Mouse (Mus musculus) stomach, embryonic 14.5 days (tissue): ENCODE results near the gene Gna12. TPM values are rescaled to one million over a fixed set of nuclear protein-coding genes. Genes with fewer than 3 reads are reported as not detected.

ENCODE experiments used
- ATAC-seq: fragments of 200-750 bp; cut with Nextera tagmentation; 2 replicates; pipeline ENCODE4 v1.8.0; 2017; ENCODE audit warnings: low read depth, moderate TSS enrichment; ENCODE audit not compliant: insufficient number of reproducible peaks, insufficient read depth, low FRiP score
- H3K27ac ChIP-seq: fragments of 300-500 bp; sonication (generic); 2 replicates; pipeline ENCODE4 v1.5.1; 2014; ENCODE audit warnings: mild to moderate bottlenecking, low read length, moderate library complexity, mixed read lengths
- H3K27me3 ChIP-seq: fragments of 300-500 bp; sonication (generic); 2 replicates; pipeline ENCODE4 v1.6.1; 2014; ENCODE audit warnings: low read length, control low read depth, mixed read lengths; ENCODE audit not compliant: control insufficient read depth, insufficient read depth
- H3K36me3 ChIP-seq: fragments of 300-500 bp; sonication (generic); 2 replicates; pipeline ENCODE4 v1.6.1; 2014; ENCODE audit warnings: mild to moderate bottlenecking, control low read depth, low read length, moderate library complexity, mixed read lengths; ENCODE audit not compliant: control insufficient read depth, insufficient read depth
- H3K4me1 ChIP-seq: fragments of 300-500 bp; sonication (generic); 2 replicates; pipeline ENCODE4 v1.6.1; 2014; ENCODE audit warnings: low read length, control low read depth, mixed read lengths; ENCODE audit not compliant: control insufficient read depth, insufficient read depth
- H3K4me2 ChIP-seq: fragments of 300-500 bp; sonication (generic); replicated peaks from 2 replicates; pipeline ENCODE4 v1.6.1; 2014; ENCODE audit warnings: low read depth, low read length, control low read depth
- H3K4me3 ChIP-seq: fragments of 300-500 bp; sonication (generic); 2 replicates; pipeline ENCODE4 v1.5.1; 2014; ENCODE audit warnings: low read depth, low read length, control low read depth
- H3K9ac ChIP-seq: fragments of 300-500 bp; sonication (generic); replicated peaks from 2 replicates; pipeline ENCODE4 v1.6.1; 2014; ENCODE audit warnings: low read depth, mild to moderate bottlenecking, control low read depth, low read length, moderate library complexity, mixed read lengths
- H3K9me3 ChIP-seq: fragments of 300-500 bp; sonication (generic); 2 replicates; pipeline ENCODE4 v1.6.1; 2016; ENCODE audit warnings: low read depth, low read length, control low read depth; ENCODE audit not compliant: control insufficient read depth
- WGBS: fragments of 180-500 bp; shearing (Covaris S2); extraction: QIAGEN DNeasy Blood & Tissue Kit; methylation state at CpG from one replicate; pipeline ENCODE4 v1.1.7; 2014; 5-methylcytosine and 5-hydroxymethylcytosine counted together
- polyA plus RNA-seq: library from polyadenylated mRNA; unstranded; fragments of >200 nt; fragmentation: Nextera tagmentation; extraction: Ambion mirVana; gene quantifications from 2 replicates; pipeline ENCODE4 v1.2.1, GENCODE M21; 2014

The Gna12 gene
- polyA plus RNA-seq = 16.2 and 17.2 TPM in 2 replicates

DNA sequence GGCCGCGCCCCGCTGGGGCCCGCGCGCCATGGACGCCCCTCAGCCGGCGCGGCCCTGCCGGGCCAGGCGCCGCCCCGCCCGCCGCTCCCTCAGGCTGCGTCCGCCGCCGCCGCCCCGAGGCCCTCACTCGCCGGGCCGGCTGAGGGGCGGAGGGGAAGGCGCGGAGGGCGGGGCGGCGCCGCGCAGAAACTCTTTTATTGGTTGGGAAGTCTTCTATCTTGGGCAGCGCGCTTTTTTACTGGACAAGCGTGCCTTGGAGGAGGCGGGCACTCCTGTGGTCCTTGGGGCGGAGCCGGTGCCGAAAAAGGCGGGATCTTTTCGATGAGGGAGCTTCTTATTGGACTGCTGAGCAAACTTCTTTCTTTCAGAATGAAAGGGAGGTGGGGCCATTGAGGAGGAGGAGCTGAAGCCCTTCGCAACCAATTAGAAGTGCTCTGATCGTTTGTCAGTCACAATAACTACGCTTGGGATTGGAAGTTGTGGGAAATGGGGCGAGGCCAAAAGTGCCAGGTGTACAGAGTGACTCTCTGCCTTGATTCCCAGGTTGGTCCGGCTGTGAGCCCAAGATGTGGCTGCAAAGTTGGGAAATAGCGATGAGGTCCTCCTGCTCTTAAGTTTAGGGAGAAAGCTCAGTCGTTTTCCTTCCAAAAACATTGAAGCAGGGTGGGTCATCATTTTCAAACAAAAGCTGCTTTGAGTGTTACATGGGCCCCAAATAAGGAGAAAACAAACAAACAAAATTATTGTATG, at the start of gene Gna12:
Gene Gna12, minus strand, starts transcription at position 118 of the 750 bp plus-strand sequence.
- H3K4me3 ChIP-seq = peak within 1 kb of the TSS; percentile 79
- peak within 1 kb of the TSS; percentile 52; the same call in 1 of the 2 replicates for H3K27ac ChIP-seq
- H3K9me3 ChIP-seq = no peaks in the 10 kb centered on the region
- H3K9ac ChIP-seq = peak within 1 kb of the TSS; percentile 82
- ATAC-seq = peak; percentile 96
- WGBS = under 1% methylated on average over 49 of the region's 49 CpGs
- H3K4me1 ChIP-seq = peaks cover 12% of the 10 kb centered on the region
- H3K36me3 ChIP-seq = no peaks in the 10 kb centered on the region
- no peaks in the 10 kb centered on the region for H3K27me3 ChIP-seq
- H3K4me2 ChIP-seq = peak within 1 kb of the TSS; percentile 84

DNA sequence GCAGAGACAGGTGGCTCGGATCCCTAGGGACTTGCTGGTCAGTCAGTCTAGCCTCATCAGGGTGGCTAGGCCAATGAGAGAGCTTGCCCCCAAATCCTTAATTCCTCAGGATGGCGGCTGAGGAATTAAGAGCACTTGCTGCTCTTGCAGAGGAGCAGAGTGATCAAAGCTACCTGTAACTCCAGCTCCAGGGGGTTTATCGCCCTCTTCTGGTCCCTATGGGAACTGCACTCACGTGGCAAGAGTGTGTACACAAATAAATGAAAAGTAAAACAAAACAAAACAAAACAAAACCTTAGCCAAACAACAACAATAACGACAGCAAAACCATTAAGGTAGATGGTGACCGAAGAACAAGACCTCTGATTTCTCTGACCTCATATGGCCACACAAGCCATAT, 48.4 kb upstream of the Gna12 start:
- Histone ChIP-seq H3K36me3 (no peaks in the 10 kb centered on the region), H3K4me3 (no peak overlapping the region), H3K4me2 (no peak overlapping the region), H3K4me1 (peaks cover 5% of the 10 kb centered on the region; the same call in 1 of the 2 replicates), H3K27ac (no peak overlapping the region), H3K27me3 (no peaks in the 10 kb centered on the region), H3K9me3 (no peaks in the 10 kb centered on the region), H3K9ac (no peak overlapping the region)
- ATAC-seq = no peak
- WGBS = 67% methylated on average over 6 of the region's 6 CpGs

DNA sequence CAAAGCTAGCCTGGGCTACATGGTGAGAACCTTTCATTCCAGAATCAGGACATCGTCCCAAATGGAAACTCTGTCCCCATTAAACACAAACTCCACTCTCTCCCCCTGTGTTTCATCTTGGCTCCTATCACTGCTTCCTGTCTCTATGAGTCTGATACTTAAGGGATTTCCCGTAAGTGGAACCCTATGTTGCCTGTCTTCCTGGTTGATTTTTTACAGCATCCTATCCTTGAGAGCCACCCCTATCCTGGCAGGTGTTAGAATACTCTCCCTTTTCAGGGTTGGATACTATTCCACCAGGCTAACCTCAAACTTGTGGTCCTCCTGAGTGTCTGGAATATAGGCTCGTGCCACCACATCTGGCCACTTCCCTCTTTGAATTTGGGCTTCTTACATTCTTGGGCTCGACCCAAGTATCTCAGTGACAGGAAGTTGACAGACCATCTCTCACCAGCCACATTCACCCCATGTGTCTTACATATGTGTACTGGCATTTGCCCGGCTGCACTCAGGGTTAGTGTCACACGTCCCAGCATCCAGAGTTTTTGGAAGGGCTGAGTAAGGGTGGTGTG, 43.6 kb upstream of the Gna12 start:
- 73% methylated on average over 6 of the region's 6 CpGs for WGBS
- Histone ChIP-seq H3K36me3 (no peaks in the 10 kb centered on the region), H3K4me2 (peak overlapping the region; percentile 22), H3K27me3 (no peaks in the 10 kb centered on the region), H3K4me1 (peaks cover 35% of the 10 kb centered on the region), H3K9ac (no peak overlapping the region), H3K27ac (peak overlapping the region; percentile 84), H3K4me3 (no peak overlapping the region), H3K9me3 (no peaks in the 10 kb centered on the region)
- no peak for ATAC-seq

DNA sequence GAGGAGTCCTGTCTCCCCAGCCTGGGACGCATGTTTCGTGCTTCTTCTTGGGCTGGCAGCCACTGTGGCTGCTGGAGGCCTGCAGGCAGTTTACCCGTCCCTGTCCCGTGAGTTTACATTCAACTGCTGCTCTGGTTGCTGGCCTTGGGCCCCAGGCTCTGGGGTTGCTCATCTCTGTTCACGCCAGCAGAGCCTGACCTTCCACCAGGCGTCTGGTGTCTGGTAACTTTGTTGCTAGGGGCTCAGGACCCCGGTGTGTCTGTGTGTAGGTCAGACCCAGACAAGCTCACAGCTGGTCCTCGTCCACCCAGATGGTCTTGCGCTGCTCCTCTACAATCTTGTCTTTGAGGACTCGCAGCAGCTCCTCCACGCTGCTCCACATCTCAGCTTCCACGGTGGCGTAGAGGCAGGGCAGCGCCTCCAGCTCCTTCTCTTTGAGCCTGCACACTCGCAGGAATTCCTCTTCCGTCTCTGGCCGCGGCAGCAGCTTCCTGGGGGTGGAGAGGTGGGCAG, 42.9 kb upstream of the Gna12 start:
- H3K27me3 ChIP-seq = no peaks in the 10 kb centered on the region
- no peaks in the 10 kb centered on the region for H3K9me3 ChIP-seq
- peak overlapping the region; percentile 22 for H3K4me2 ChIP-seq
- ATAC-seq = peak; percentile 62; the same call in 1 of the 2 replicates
- H3K27ac ChIP-seq = peak overlapping the region; percentile 84
- no peak overlapping the region for H3K9ac ChIP-seq
- WGBS = 5% methylated on average over 18 of the region's 18 CpGs
- H3K4me3 ChIP-seq = no peak overlapping the region
- peaks cover 35% of the 10 kb centered on the region for H3K4me1 ChIP-seq
- H3K36me3 ChIP-seq = no peaks in the 10 kb centered on the region

DNA sequence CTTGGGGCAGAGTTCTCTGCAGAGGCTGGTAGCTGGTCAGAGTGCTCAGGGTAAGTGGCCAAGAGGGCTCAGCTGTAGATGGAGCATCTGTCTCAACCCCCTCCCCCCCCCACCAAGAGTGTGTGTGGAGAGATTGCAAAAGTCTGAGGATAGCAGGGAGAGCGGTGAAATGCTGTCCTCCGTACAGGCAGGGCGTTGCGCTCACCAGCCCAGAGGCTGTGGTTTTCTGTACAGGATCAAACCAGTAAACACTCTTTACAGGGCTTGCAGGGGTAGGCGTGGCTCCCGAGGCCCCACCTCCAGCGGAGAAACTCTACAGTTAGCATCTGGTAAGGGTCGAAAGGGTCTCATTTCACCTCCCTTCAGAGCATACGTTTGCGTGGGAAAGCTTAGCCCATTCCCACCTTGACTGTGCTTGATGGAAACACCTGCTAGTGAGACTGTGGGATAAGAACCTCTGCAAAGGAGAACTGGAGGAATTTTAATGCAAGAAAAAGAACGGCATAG, 42.4 kb upstream of the Gna12 start:
- Histone ChIP-seq H3K9ac (no peak overlapping the region), H3K27ac (peak overlapping the region; percentile 84), H3K27me3 (no peaks in the 10 kb centered on the region), H3K4me1 (peaks cover 35% of the 10 kb centered on the region), H3K36me3 (no peaks in the 10 kb centered on the region), H3K9me3 (no peaks in the 10 kb centered on the region), H3K4me3 (no peak overlapping the region), H3K4me2 (peak overlapping the region; percentile 22)
- 10% methylated on average over 11 of the region's 11 CpGs for WGBS
- peak; percentile 66 for ATAC-seq

DNA sequence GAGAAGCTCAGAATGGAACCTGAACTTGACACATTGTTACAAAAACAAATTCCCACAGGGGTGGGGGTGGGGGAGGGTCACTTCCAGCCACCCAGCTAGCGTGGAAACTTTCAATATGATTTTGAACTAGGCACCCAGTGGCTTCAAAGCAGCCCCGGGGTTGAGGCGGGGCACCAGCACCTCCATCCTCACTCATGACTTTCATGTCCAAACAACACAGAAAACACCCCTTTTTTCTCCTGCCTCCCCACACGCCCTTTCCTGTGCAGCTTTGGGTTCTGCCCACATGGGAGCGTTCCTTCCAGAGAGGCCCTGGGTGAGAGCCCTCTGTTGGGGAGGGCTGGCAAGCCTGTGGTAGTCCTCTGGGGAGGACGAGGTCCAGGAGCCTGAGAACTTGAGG, 41.0 kb upstream of the Gna12 start:
- Histone ChIP-seq H3K36me3 (no peaks in the 10 kb centered on the region), H3K4me2 (no peak overlapping the region), H3K4me3 (no peak overlapping the region), H3K9ac (no peak overlapping the region), H3K27ac (no peak overlapping the region), H3K4me1 (peaks cover 35% of the 10 kb centered on the region), H3K27me3 (no peaks in the 10 kb centered on the region), H3K9me3 (no peaks in the 10 kb centered on the region)
- ATAC-seq = no peak
- 53% methylated on average over 6 of the region's 6 CpGs for WGBS

DNA sequence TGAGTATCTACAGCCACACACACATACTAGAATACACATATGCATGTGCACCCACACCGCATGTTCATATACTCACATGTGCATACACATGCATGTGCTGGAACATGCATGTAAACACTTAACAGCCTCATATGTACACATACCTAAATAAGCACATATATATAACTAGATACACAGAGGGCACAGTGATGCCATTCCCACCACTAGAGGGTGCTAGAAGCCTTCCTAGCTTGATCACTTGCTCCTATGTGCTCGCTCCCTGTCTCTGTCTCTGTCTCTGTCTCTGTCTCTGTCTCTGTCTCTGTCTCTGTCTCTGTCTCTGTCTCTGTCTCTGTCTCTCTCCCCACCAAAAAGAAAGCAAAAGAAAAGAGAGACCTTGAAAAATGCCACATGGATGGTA, 38.8 kb upstream of the Gna12 start:
- Histone ChIP-seq H3K9me3 (no peaks in the 10 kb centered on the region), H3K4me3 (no peak overlapping the region), H3K4me1 (peaks cover 33% of the 10 kb centered on the region), H3K9ac (no peak overlapping the region), H3K36me3 (no peaks in the 10 kb centered on the region), H3K27me3 (no peaks in the 10 kb centered on the region), H3K4me2 (no peak overlapping the region), H3K27ac (no peak overlapping the region)
- 63% methylated on average over 2 of the region's 2 CpGs for WGBS
- no peak for ATAC-seq

DNA sequence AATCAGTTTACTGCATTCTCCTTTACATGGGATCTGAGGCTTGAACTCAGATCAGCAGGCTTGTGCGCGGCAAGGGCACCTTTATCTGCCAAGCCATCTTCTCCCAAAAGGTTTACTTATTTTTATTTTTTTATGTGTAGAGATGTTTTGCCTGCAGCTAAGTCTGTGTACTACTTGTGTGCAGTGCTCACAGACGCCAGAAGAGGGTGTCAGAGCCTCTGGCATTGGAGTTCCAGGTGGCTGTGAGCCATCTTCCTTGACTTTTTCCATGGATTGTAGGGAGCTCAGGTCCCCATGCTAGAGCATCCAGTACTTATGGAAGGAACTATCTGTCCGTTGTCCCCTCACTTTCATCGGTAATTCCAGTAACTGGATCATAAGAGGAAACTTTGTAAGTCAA, 29.5 kb upstream of the Gna12 start:
- Histone ChIP-seq H3K36me3 (no peaks in the 10 kb centered on the region), H3K9ac (no peak overlapping the region), H3K9me3 (no peaks in the 10 kb centered on the region), H3K4me2 (no peak overlapping the region), H3K4me1 (no peaks in the 10 kb centered on the region), H3K4me3 (no peak overlapping the region), H3K27me3 (no peaks in the 10 kb centered on the region), H3K27ac (no peak overlapping the region)
- ATAC-seq = no peak
- WGBS = 79% methylated on average over 5 of the region's 5 CpGs
